19 mouse cellular contexts compared by ENCODE assay signal in the genomic region with DNA sequence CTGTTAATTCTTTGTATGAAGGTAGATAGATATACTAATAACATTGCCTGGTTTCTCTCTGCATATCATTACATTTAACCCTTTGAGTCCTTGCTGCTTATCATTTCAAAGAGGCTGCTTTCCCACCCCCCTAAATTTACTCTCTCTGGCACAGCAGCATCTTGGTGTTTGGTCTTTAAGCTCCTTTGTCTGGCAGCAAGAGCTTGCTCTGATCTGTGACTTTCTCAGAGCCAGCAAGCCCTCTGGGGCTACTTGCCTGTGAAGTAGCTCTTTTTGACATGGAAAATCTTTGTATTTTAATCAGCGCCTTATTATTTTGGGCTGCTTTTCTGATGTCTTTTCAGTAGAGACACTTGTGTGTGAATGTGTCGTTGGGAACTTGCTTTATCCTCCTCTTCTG. TPM values are rescaled to one million over a fixed set of nuclear protein-coding genes. Genes with fewer than 3 reads are reported as not detected.
DNase-seq lines count a peak whose midpoint lies in the region; ATAC-seq lines count a peak whose summit lies in the region.
"Had no signal": no experiment of that assay in that cellular context is flagged by ENCODE, and none has a peak within 500 bp of the region (broad histone marks: within the 10 kb centered on the region; RNA-seq: fewer than 3 reads in every experiment).

No protein-coding gene starts in this region.

- peaks cover 24% of the 10 kb centered on the region for H3K4me1 ChIP-seq in neural tube, embryonic 12.5 days
- H3K4me1 ChIP-seq in neural tube, embryonic 15.5 days, result peaks cover 27% of the 10 kb centered on the region
- H3K4me1 ChIP-seq in hindbrain, embryonic 11.5 days (replicated peaks; ENCODE audit: control insufficient read depth, insufficient read depth, low read length), result peaks cover 5% of the 10 kb centered on the region; the same call in 1 of the 2 replicates
- peaks cover 21% of the 10 kb centered on the region for H3K4me1 ChIP-seq in midbrain, embryonic 11.5 days (ENCODE audit: control insufficient read depth, insufficient read depth, low read length)
- H3K4me1 ChIP-seq: heart, embryonic 13.5 days; stomach, embryonic 15.5 days had no signal

- no peak for DNase-seq in hindbrain, embryonic 11.5 days (ENCODE audit: low spot score)
- DNase-seq in midbrain, embryonic 11.5 days (ENCODE audit: low spot score, missing footprints), result peak; percentile 87
- DNase-seq in right cerebral cortex, postnatal 36 days (ENCODE audit: low spot score in 2 of 2), result no peak
- DNase-seq in thymus, postnatal 10 days (ENCODE audit: low spot score in 2 of 2), result no peak
- no peak for DNase-seq in thymus, postnatal 0 days (ENCODE audit: low spot score)
- DNase-seq: adrenal gland, postnatal 14 days; B cell, adult 2 months; cerebellum, adult 8-10 months; gastrocnemius, adult 2 months; heart, postnatal 4 days; kidney, adult 8-10 months; kidney, postnatal 25 days; liver, postnatal 0 days; thymus, postnatal 4 days had no signal

- no peaks in the 10 kb centered on the region for H3K27me3 ChIP-seq in neural tube, embryonic 12.5 days (replicated peaks)
- H3K27me3 ChIP-seq in neural tube, embryonic 15.5 days (replicated peaks), result no peaks in the 10 kb centered on the region
- no peaks in the 10 kb centered on the region for H3K27me3 ChIP-seq in hindbrain, embryonic 11.5 days (ENCODE audit: control insufficient read depth, insufficient read depth, low read length)
- no peaks in the 10 kb centered on the region for H3K27me3 ChIP-seq in midbrain, embryonic 11.5 days (ENCODE audit: control insufficient read depth, insufficient read depth, low read length)
- H3K27me3 ChIP-seq: heart, embryonic 13.5 days; limb, embryonic 15.5 days; stomach, embryonic 15.5 days had no signal

- no peak overlapping the region for H3K27ac ChIP-seq in neural tube, embryonic 12.5 days
- H3K27ac ChIP-seq in neural tube, embryonic 15.5 days (replicated peaks), result no peak overlapping the region
- H3K27ac ChIP-seq in hindbrain, embryonic 11.5 days (ENCODE audit: low read depth, low read length), result 0 out of 2 replicates have a peak overlapping the region, but pooled peaks have one; percentile 19
- H3K27ac ChIP-seq in midbrain, embryonic 11.5 days (ENCODE audit: low read depth, low read length), result 0 out of 2 replicates have a peak overlapping the region, but pooled peaks have one; percentile 8
- H3K27ac ChIP-seq: gastrocnemius, adult 2 months; heart, embryonic 13.5 days; limb, embryonic 15.5 days; stomach, embryonic 15.5 days had no signal

- H3K36me3 ChIP-seq in neural tube, embryonic 12.5 days, result peaks cover 34% of the 10 kb centered on the region
- peaks cover 23% of the 10 kb centered on the region for H3K36me3 ChIP-seq in neural tube, embryonic 15.5 days
- H3K36me3 ChIP-seq in hindbrain, embryonic 11.5 days (ENCODE audit: control insufficient read depth, insufficient read depth, low read length), result no peaks in the 10 kb centered on the region
- peaks cover 7% of the 10 kb centered on the region; the same call in 1 of the 2 replicates for H3K36me3 ChIP-seq in midbrain, embryonic 11.5 days (ENCODE audit: control insufficient read depth, insufficient read depth, low read length)

- H3K9ac ChIP-seq in neural tube, embryonic 12.5 days, result no peak overlapping the region
- no peak overlapping the region for H3K9ac ChIP-seq in neural tube, embryonic 15.5 days (replicated peaks)
- H3K9ac ChIP-seq in hindbrain, embryonic 11.5 days (ENCODE audit: low read depth, low read length), result no peak overlapping the region
- peak overlapping the region; percentile 1; the same call in 1 of the 2 replicates for H3K9ac ChIP-seq in midbrain, embryonic 11.5 days (ENCODE audit: low read length)
- H3K9ac ChIP-seq: heart, embryonic 13.5 days; limb, embryonic 15.5 days; liver, postnatal 0 days; stomach, embryonic 15.5 days had no signal

- H3K9me3 ChIP-seq in neural tube, embryonic 12.5 days, result no peaks in the 10 kb centered on the region
- no peaks in the 10 kb centered on the region for H3K9me3 ChIP-seq in neural tube, embryonic 15.5 days (replicated peaks)
- H3K9me3 ChIP-seq in hindbrain, embryonic 11.5 days (ENCODE audit: control insufficient read depth, low read length), result no peaks in the 10 kb centered on the region
- no peaks in the 10 kb centered on the region for H3K9me3 ChIP-seq in midbrain, embryonic 11.5 days (ENCODE audit: control insufficient read depth, low read length)
- H3K9me3 ChIP-seq: heart, embryonic 13.5 days; limb, embryonic 15.5 days; stomach, embryonic 15.5 days had no signal

- WGBS in neural tube, embryonic 12.5 days, result 38% methylated on average over 2 of the region's 2 CpGs
- 31% methylated on average over 2 of the region's 2 CpGs for WGBS in neural tube, embryonic 15.5 days
- 43% methylated on average over 2 of the region's 2 CpGs for WGBS in hindbrain, embryonic 11.5 days
- 13% methylated on average over 2 of the region's 2 CpGs for whole genome bisulfite sequencing in midbrain, embryonic 11.5 days

- H3K4me3 ChIP-seq in neural tube, embryonic 12.5 days, result no peak overlapping the region
- no peak overlapping the region for H3K4me3 ChIP-seq in neural tube, embryonic 15.5 days (replicated peaks)
- no peak overlapping the region for H3K4me3 ChIP-seq in hindbrain, embryonic 11.5 days (ENCODE audit: low read depth, low read length)
- no peak overlapping the region for H3K4me3 ChIP-seq in midbrain, embryonic 11.5 days (ENCODE audit: low read depth, low read length)
- H3K4me3 ChIP-seq: gastrocnemius, adult 2 months; heart, embryonic 13.5 days; limb, embryonic 15.5 days; stomach, embryonic 15.5 days had no signal

- ATAC-seq in neural tube, embryonic 12.5 days (ENCODE audit: low FRiP score, low read depth), result no peak
- no peak for ATAC-seq in neural tube, embryonic 15.5 days (ENCODE audit: low FRiP score)
- no peak for ATAC-seq in hindbrain, embryonic 11.5 days (ENCODE audit: low FRiP score)
- no peak for ATAC-seq in midbrain, embryonic 11.5 days (ENCODE audit: low FRiP score)
- ATAC-seq: liver, postnatal 0 days had no signal

- H3K4me2 ChIP-seq in neural tube, embryonic 12.5 days (replicated peaks), result 0 out of 2 replicates have a peak overlapping the region, but pooled peaks have one; percentile 9
- no peak overlapping the region for H3K4me2 ChIP-seq in neural tube, embryonic 15.5 days
- no peak overlapping the region for H3K4me2 ChIP-seq in hindbrain, embryonic 11.5 days (replicated peaks; ENCODE audit: low read depth, low read length)
- H3K4me2 ChIP-seq in midbrain, embryonic 11.5 days, result peak overlapping the region; percentile 2
- H3K4me2 ChIP-seq: heart, embryonic 13.5 days; limb, embryonic 15.5 days; stomach, embryonic 15.5 days had no signal

RNA-seq across cellular contexts. Expression of gene Synrg, which starts 47.3 kb away (rescaled TPM):
- polyA plus RNA-seq in neural tube, embryonic 12.5 days (2016; fragmentation: Nextera tagmentation; extraction: Ambion mirVana), result 26.3 and 27.9 TPM in 2 replicates
- polyA plus RNA-seq in neural tube, embryonic 15.5 days (2015; fragmentation: Nextera tagmentation; extraction: Ambion mirVana), result 18.3 and 19.6 TPM in 2 replicates
- polyA plus RNA-seq in hindbrain, embryonic 11.5 days (2014; fragmentation: Nextera tagmentation; extraction: Ambion mirVana), result 21.5 and 22.8 TPM in 2 replicates
- polyA plus RNA-seq in midbrain, embryonic 11.5 days (2014; fragmentation: Nextera tagmentation; extraction: Ambion mirVana), result 18.8 and 20.0 TPM in 2 replicates
- polyA plus RNA-seq in thymus, postnatal 0 days (2015; fragmentation: Nextera tagmentation; extraction: Ambion mirVana), result 16.7 and 17.6 TPM in 2 replicates

RNA-seq across cellular contexts. Expression of gene Dusp14, which starts 57.5 kb away (rescaled TPM):
- 10.9 and 12.4 TPM in 2 replicates for polyA plus RNA-seq in neural tube, embryonic 12.5 days (2016; fragmentation: Nextera tagmentation; extraction: Ambion mirVana)
- polyA plus RNA-seq in neural tube, embryonic 15.5 days (2015; fragmentation: Nextera tagmentation; extraction: Ambion mirVana), result 6.0 and 11.5 TPM in 2 replicates
- polyA plus RNA-seq in hindbrain, embryonic 11.5 days (2014; fragmentation: Nextera tagmentation; extraction: Ambion mirVana), result 13.7 and 14.8 TPM in 2 replicates
- 7.2 and 8.8 TPM in 2 replicates for polyA plus RNA-seq in midbrain, embryonic 11.5 days (2014; fragmentation: Nextera tagmentation; extraction: Ambion mirVana)
- polyA plus RNA-seq in thymus, postnatal 0 days (2015; fragmentation: Nextera tagmentation; extraction: Ambion mirVana), result 12.8 and 13.6 TPM in 2 replicates

Comparison
In these comparisons a context has a peak if more than half of its experiments do, and no peak if none do; other contexts are left out.
1. H3K4me2 ChIP-seq: peak in neural tube, embryonic 12.5 days (single experiment) and midbrain, embryonic 11.5 days (single experiment); none in neural tube, embryonic 15.5 days (single experiment) and hindbrain, embryonic 11.5 days (single experiment).
2. H3K27ac ChIP-seq: peak in hindbrain, embryonic 11.5 days (single experiment) and midbrain, embryonic 11.5 days (single experiment); none in neural tube, embryonic 12.5 days (single experiment) and neural tube, embryonic 15.5 days (single experiment).